Mouse (Mus musculus): ENCODE data around the gene Col5a1.

DNA sequence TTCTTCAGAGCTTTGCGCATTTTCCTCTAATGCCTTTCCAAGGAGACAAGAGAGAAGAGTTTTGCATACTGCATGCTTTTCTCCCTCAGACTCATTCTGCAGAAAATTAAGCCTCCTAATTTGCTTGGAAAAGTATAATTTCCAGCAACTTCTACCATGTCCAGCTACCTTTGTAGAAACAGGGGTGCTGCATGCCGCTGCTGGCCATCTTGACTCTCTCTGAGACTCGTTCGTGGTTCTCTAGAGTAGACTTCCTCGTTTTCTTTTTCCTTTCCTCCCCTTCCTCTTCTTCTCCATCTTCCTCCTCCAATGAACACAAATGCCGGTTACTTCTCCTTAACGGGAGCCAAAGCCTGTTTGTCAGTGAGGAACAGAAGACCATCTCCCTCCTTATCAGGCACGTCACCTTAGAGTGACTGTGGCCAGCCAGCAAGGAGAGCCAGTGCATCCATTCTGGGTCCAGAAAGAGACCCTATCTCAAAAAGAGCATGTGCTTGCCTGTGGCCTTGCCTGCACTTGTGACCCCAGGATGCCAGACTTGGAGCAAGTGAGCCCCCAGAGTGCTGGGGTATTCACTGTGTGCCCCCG, 113.9 kb downstream of the Col5a1 start:
- TF ChIP-seq POLR2A (IDR thresholded peaks at IDR 0.05; ENCODE audit: low read depth, low read length) (no peak), CTCF (IDR thresholded peaks at IDR 0.05; ENCODE audit: extremely low read depth, insufficient read depth, insufficient read length, insufficient replicate concordance) (no peak)

All from spleen, adult 2 months (tissue).